Mouse (Mus musculus): ENCODE measurements around the gene Dscaml1.

- TF ChIP-seq CTCF (IDR thresholded peaks at IDR 0.05; ENCODE audit: control insufficient read depth, insufficient read depth, insufficient replicate concordance, low read depth, low read length): no peak
- no peak for TF ChIP-seq POLR2A (IDR thresholded peaks at IDR 0.05; ENCODE audit: control insufficient read depth, low read depth, low read length)
These were observed 267.2 kb downstream of the Dscaml1 start for GRCm38 (mm10) chr9:45693424-45694237.
